Mouse (Mus musculus) adrenal gland, postnatal 14 days (tissue): ENCODE data around the gene Map6d1. TPM values are rescaled to one million over a fixed set of nuclear protein-coding genes. Genes with fewer than 3 reads are reported as not detected.

ENCODE experiments used
- DNase-seq: peaks from one replicate; pipeline ENCODE4 v3.0.0; 2021; ENCODE audit warnings: mixed read lengths
- long read RNA-seq, 2 experiments: library from polyadenylated mRNA; stranded (forward); transcript quantifications; one replicate each; pipeline ENCODE4 v2.0.0; 2021
- total RNA-seq: library from RNA; stranded (reverse); gene quantifications from 2 replicates; pipeline ENCODE4 v1.2.3, GENCODE M21; 2021

Map6d1 gene
- total RNA-seq = 3.2 and 4.9 TPM in 2 replicates
- long read RNA-seq, experiment 1, transcript Map6d1-201 (3 exons, 3,280 nt) = major isoform, 12 of 15 reads
- long read RNA-seq, experiment 1, partial matches to known transcripts = 1 of 15 reads
- long read RNA-seq, experiment 1, other reads (novel, unspliced or antisense) = 2 of 15 reads
- long read RNA-seq, experiment 2, transcript Map6d1-201 (3 exons, 3,280 nt) = major isoform, 5 of 7 reads
- long read RNA-seq, experiment 2, partial matches to known transcripts = 0 of 7 reads
- long read RNA-seq, experiment 2, other reads (novel, unspliced or antisense) = 2 of 7 reads

DNA sequence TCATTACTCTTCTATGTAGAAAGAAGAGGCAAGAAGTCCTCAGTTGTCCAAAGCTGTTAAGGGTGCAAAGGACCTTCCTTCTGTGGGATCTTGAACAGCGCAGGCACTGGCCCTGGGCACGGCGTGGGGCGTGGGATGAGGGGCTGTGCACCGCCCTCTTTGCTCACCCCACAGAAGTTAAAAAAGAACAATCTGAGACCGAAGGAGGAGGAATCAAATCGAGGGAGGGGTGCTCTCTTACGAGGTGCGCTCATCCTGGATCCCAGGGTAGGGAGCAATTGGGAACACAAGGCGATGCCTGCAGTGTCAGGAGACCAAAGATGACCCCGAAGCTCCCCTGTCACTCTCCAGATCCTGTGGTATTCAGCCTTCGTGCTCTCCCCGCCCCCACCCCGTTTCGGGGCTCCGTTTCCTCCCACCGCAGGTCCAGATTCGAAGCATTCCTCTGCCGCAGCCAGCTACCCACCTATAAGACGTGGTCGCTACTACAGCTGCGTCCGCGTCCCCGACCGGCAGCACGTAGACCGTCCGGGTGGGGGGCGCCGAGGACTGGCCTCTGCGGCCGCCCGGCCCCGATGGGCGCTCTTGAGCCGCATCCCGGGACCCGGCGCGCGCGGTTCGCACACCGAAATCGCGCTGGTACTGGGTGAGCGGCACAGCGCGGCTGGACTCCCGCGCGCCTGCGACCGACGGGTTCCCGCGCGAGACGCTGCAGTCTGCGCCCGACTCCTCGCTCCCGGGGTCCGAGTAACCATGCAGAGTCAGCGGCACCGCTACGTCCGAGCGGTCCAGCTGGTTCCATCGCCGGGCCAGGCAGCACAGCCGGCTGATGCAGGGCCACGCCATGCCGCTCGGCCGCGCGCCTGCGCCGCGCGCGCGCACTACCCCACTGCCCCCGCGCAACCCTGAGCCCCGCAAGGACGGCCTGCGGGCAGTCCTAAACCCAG lies at the start of gene Map6d1:
TSS of gene Map6d1 (minus strand) at position 891 of the 947 bp plus-strand sequence.
- DNase-seq = peak; percentile 73

DNA sequence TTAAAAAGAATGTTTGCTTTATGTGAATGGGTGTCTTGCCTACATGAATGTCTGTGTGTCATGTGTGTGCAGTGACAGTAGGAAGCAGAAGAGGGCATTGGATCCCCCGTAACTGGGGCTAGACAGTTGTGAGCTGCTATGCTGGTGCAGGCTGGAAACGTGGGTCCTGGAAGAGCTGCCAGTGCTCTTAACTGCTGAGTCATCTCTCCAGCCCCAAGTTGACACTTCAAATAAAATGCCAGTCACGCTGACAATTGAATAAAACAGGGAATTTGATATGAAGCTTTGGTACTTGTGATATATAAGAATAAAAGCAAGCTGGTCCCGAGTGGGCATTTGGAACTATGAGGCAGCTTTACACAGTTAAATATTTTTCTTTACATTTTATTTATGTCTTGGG lies 39.1 kb upstream of the Map6d1 start:
- DNase-seq = no peak

DNA sequence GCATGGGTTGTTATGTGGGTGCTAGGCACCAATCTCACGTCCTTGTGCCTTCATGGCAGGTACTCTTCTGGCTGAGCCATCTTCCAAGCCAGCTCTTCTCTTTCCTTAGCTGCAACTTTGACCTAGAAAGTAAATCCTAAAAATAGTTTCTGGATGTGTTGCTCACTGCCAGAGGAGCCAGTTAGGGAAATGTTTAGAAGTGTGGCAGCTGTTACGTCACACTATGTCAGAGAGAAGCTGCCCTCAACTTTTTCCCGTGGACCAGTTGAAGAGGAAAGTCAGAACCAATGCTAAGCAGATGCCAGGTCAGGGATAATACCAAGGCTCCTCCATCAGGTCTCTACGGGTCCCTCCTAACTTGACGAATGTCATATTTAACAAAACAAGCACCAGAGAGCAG lies 38.2 kb upstream of the Map6d1 start:
- no peak for DNase-seq

DNA sequence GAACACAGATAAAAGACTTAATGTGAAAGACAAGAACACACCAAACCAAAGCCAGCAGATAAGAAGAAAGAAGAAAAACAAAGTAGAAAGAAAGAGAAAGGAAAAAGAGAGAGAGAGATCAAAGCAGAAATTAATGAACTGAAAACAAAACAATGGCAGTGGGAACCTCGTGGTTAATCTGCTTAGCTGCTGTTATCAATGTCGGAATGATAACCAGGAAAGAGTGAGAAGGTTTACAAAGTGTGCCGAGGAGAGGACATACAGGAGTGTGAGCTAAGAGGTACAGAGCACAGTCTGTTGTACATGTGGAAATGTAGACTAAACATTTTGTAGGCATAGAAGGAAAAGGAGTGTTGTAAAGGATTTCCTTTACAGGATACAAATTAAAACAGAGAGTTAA lies 31.8 kb upstream of the Map6d1 start:
- DNase-seq = no peak

DNA sequence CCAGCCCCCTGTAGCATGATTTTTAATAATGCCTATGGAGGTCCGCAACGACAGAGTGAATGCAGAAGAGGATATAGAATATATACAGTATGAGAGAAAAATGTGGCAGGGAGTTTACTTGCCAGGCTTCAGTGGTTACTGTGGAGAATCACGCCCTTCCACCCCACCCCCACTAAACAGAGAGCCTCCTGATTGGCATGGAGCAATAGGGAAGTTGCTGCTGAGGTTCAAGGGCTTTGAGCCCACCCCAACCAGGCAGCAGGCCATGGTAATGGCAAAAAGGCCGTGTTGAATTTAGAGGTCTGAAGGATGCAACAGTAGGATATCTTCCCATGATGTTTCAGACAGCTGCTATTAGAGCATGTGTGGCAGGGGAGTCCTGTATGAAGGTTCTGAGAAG lies 30.2 kb upstream of the Map6d1 start:
- DNase-seq = no peak

DNA sequence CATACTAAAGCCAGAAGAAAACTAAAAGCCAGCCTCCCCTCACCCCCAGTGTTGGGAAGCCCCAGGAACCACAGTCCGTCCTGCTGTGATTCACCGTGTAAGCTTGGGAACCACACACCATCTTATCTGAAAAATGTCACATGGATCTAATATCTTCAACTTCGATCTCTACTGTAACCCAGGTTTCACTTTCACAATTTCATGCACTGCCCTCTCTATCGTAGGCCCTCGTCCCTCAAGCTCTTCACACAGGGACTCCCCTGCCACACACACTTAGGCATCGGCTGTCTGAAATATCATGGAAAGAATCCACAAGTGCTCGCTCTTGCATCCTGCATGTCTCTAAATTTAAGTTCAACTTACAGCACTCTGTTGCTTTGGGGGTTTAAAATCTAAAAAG lies 23.9 kb upstream of the Map6d1 start:
- DNase-seq = no peak

DNA sequence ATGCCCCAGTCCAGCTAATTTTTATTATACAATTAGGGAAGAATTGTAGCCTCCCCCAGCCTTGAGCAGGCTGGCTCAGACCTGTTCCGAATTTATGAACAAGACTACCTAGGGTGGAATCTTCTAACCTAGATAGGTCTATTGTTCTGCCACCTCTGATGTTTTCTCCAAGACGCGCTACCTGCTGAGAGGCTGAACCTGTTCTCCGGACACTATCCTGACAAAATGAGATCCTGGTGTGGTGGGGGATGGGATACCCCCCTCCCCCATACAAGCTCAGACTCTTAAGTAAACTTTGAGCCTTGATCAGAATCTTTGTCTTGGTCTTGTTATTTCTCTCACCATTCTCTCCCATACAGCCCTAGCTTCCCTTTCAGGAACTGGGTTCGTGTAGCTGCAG lies 16.8 kb upstream of the Map6d1 start:
- no peak for DNase-seq

DNA sequence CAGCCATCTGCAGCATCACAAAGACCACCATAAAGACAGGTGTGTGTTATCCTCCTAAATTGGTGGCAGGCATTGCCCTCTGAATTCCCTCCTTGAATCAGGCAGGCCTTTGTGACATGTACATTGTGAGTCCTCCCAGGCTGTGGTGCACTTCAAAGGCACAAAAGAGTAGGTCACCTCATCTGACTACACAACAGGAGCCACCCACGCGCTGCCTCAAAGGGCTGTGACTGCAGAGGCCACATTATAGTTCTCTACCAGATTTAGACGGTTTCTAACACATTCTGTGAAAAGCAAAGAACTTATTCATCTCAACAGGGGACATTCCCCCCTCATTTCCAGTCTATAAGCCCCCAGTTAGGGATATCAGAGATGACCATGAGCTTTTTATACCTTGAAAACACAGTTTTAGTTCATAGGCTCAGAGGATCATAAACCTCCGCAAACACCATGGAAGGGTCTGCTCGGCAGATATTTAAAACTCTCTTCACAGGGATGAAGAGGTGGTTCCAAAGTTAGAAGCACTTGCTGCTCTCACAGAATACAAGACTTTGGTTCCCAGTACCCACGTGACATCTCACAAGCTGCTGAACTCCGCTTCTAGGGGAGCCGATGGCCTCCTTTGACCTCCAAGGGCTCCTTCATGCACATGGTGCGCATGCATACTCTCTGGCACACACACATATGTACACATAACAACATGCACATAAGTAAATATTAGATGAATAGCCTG lies 7.5 kb upstream of the Map6d1 start:
- DNase-seq = no peak

DNA sequence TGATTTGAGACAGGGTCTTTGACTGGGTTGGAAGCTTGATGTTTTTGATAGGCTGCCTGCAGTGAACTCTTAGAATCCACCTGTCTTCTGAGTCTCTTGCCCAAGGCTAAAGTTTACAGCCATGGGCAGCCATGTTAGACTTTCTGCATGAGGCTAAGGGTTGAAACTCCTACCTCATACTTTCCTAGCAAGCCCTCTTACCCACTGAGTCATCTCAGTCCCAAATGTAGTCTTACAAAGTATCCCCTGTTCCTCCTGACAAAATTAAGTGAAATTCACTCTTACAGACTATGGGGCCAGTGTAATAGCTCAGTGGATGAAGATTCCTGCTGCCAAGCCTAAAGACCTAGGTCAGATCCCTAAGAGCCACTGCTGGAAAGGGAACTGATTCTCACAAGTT lies 5.9 kb upstream of the Map6d1 start:
- DNase-seq = no peak

DNA sequence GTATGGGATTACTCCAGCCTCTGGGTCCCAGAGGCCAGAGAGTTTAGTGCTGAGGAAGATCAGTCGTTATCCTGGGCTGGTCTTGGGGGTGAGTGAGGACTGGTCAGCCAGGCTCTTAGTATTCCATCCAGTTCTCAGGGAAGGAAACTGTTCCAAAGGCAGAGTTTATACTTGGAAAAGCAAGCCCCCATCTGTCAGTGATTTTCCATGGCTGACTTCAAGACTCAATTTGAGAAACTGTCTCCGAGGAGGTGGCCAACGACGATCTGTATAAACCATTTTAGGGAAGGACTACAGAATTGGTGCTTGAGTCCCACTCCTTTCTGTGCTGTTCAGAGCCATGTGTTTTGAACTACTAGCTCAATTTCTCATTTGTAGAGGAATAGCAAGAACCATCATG lies 2.5 kb downstream of the Map6d1 start:
- DNase-seq = no peak

DNA sequence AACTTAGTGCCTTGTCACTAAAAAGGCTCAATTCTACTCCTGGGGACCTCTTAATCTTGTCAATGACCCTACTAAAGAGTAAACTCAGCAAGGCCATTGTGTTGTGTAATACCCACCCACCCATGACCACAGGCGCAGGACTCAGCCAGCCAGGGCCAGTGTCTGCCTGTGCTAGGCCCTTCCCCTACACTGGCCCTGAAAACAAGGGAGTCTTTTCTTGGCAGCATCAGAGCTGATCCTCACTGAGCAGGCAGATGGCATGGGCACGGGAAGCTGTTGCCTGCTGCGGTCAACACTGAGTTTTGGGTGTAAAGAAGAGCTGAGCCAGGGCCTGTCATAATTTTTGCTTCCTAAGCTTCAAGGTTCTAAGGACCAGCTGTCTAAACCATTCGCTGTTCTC lies 3.7 kb downstream of the Map6d1 start:
- peak; percentile 79 for DNase-seq

DNA sequence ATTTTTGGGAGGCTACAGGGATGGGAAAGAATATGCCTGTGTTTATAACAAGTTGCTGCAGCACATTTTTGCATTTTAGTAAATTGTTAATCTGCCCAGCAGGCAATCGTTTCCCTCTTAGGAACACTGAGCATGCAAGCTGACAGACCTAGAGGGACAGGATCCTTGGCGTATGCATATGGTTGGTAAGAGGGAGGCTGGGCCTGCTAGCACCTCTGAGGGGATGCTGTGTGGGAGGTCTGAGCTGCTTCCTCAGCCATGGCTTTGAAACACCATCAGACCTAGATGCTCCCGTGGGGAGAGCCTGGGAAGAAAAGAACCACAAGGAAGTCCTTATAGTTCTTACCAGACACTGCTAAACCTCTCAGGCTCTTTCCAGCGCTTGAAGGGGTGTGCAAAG lies 6.8 kb downstream of the Map6d1 start:
- no peak for DNase-seq

DNA sequence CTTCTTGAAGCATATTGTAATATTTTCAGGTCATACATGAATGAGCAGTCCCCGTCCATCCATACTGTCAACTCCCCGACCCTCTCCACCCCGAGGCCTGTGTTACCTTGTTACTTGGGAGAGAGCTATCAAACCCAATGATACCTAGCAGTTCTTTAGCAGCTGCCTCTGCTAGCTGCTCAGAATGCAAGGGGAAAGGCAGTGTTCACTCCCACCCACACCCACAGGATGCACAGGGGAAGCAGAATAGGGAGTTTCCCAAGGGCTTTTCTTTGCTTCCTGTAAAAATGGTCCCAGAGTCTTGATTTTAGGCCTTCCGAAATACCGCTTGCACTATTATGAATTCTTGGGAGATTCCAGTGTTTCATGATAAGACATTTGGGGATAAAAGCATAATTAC lies 13.0 kb downstream of the Map6d1 start:
- DNase-seq = no peak

DNA sequence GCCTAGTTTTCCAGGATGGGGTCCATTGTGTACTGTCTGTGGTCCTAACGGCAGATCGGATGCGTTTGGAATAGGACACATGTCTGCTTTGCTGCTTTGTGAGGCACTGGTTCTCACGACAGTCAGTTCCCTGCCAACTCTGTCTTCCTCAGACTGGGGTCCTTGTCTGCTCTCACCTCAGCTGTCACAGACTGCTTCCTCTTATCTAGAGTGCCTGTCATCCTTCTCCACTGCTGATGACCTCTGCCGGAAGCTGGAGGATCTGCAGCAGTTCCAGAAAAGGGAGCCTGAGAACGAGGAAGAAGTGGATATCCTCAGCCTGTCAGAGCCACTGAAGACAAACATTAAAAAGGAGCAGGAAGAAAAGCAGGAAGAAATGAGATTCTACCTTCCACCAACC lies 13.7 kb downstream of the Map6d1 start:
- DNase-seq = peak; percentile 34

DNA sequence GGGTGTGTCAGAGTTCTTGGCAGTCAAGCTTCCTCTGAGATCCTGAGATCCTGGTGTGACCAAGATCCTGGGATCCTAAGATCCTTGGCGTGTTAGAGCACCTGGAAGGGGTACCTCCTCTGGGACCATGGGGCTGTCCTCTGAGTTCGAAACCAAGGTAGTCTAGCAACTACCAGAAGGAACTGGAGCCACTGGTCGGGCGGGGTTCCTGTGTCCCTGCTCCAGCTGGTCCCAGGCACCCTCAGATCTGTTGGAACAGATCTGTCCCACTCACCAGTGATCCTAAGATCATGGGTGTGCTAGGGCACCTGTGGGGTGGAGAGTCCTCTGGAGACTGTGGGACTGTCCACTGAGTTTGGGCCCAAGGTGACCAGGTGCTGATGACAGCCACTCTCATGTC lies 14.5 kb downstream of the Map6d1 start:
- no peak for DNase-seq

DNA sequence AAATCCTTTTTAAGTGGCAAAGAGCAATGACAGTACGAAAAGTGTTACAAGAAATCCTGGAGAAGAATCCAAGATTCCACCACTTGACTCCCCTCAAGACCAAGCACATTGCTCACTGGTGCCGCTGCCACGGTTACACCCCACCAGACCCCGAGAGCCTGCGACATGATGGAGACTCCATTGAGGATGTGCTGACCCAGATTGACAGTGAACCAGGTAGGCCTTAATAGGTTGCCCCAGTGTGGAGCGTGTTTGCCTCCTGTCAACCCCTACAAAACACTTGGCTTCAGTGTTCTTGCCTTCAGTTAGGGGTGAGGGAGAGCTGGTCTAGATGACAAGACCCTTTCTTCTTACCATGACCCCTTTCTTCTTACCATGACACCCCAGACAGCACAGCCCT lies 18.4 kb downstream of the Map6d1 start:
- DNase-seq = no peak

DNA sequence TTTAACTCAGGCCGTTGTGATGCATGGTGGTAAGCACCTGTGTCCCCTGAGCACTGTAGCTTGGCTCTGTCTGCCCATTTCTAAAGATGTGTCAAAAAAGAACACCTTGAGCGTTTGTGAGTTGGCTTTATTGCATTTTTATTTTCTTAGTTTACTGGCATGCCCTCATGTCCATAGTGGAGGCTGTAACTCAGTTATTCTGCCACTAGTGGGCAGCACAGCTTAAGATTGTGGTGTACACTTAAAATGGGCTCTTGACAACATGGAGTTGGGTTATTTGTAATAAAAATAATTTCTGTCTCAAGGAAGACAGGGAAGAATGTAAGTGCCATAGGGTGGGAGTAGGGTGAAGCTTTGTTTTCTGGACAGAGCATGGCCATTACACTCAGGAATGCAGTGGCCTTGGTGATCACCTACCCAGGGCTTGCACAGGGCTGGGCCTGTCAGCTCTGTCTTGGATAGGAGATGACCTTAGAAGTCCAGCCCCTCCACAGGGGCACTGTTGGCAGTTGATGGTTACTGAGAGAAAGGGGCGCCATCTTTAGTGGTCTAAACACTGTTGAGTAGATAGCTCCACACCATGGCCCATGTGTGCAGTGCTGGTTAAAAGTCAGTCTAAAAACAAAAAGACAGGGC lies 27.4 kb downstream of the Map6d1 start:
- DNase-seq = peak; percentile 75

DNA sequence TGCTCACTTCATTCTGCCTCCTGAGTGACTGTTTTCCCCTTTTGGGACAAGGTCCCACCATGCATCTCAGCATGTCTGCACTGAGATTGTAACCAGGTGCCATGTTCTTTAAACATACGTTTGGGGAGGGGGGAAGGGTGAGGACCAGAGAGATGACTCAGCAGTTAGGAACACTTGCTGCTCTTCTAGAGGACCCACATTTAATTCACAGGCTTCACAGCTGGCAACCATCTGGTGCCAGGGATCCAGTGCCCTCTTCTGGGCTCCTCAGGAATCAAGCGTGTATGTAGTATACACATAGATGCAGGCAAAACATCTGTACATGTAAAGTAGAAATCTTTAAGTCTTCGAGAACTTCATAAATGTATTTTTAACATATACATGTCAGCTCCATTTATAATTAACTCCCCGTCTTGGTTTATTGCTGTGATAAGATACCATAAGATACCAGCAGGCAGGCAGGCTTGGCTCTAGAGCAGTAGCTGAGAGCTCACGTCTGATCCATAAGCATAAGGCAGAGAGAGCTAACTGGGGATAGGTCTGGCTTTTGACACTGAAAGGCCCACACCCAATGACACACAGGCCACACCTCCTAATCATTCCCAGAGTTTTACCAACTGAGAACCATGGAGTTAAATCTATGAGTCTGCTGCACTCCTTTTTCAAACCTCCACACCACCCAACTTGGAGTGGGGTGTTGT lies 41.5 kb downstream of the Map6d1 start:
- no peak for DNase-seq

DNA sequence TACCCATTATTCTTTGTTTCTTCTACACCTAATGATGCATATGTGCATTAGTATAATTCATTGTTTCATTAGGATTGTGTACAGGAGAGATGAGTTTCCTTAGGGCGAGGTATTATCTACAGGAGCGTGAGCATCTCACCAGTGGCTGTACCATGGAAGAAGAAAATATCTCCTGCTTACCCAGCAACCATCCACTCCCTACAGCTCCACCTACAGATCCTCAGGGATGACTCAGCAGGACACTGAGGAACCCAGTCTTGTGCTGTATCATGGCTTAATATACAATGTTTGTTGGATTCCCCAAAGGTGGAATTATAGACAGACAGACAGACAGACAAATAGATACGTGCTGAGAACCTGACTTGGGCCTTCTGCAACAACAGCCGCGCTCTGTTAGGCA lies 44.2 kb downstream of the Map6d1 start:
- DNase-seq = no peak

DNA sequence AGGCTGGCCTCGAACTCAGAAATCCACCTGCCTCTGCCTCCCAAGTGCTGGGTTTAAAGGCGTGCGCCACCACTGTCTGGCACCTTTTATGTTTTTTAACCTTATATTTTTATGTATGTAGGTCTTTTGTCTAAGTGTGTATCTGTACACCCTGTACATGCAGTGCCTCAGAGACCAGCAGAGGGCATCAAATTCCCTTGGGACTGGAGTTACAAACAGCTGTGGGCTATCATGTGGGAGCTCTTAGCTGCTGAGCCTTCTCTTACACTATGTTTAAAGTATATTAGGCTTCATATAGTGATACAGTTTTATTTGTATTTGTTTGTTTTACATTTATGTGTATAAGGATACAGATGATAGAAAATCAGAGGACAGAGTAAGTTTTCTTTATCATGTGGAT lies 45.6 kb downstream of the Map6d1 start:
- DNase-seq = peak; percentile 37

DNA sequence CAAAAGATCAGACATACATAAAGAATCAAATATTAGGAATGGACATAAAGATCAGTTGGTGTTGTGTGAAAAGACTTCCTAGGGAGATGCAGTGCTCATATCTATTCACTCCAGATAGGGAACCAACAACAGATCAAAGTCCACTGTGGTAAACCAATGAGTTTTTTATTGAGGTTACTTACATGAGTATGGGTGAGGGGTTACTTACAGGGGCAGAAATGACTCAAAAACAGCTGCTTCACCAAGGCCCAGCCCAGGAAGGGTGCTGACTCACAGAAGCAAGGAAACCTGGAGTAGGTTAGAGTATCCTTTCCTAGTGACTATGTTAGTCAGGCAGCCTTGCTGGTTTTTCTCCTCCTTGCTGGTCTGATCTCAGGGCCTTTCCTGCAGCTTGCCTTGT lies 49.1 kb downstream of the Map6d1 start:
- DNase-seq = no peak
